Mouse (Mus musculus) embryonic facial prominence, embryonic 14.5 days (tissue): ENCODE measurements around the gene Zbtb8a. TPM values are rescaled to one million over a fixed set of nuclear protein-coding genes. Genes with fewer than 3 reads are reported as not detected.
A peak's percentile ranks its signal among the peaks of the same experiment; 100 is the strongest.

Experiments
- ATAC-seq: fragments of 200-750 bp; cut with Nextera tagmentation; 2 replicates; pipeline ENCODE4 v1.8.0; 2017; ENCODE audit warnings: low read depth, moderate number of reproducible peaks, moderate TSS enrichment
- DNase-seq: peaks from one replicate; pipeline ENCODE4 v3.0.0-alpha.2; 2015; ENCODE audit warnings: low spot score
- H3K27ac ChIP-seq: fragments of 300-500 bp; sonication (generic); replicated peaks from 2 replicates; pipeline ENCODE4 v1.5.1; 2014; ENCODE audit warnings: low read depth, mild to moderate bottlenecking, low read length, moderate library complexity
- H3K27me3 ChIP-seq: fragments of 300-500 bp; sonication (generic); replicated peaks from 2 replicates; pipeline ENCODE4 v1.6.1; 2014; ENCODE audit warnings: low read length; ENCODE audit not compliant: control insufficient read depth, insufficient read depth
- H3K36me3 ChIP-seq: fragments of 300-500 bp; sonication (generic); 2 replicates; pipeline ENCODE4 v1.6.1; 2014; ENCODE audit warnings: low read length, mixed read lengths; ENCODE audit not compliant: control insufficient read depth, insufficient read depth
- H3K4me1 ChIP-seq: fragments of 300-500 bp; sonication (generic); 2 replicates; pipeline ENCODE4 v1.6.1; 2014; ENCODE audit warnings: antibody characterized with exemption, low read length; ENCODE audit not compliant: control insufficient read depth, insufficient read depth
- H3K4me2 ChIP-seq: fragments of 300-500 bp; sonication (generic); 2 replicates; pipeline ENCODE4 v1.6.1; 2014; ENCODE audit warnings: low read depth, mild to moderate bottlenecking, low read length, moderate library complexity, mixed read lengths
- H3K4me3 ChIP-seq: fragments of 300-500 bp; sonication (generic); 2 replicates; pipeline ENCODE4 v1.5.1; 2014; ENCODE audit warnings: low read depth, mild to moderate bottlenecking, low read length
- H3K9ac ChIP-seq: fragments of 300-500 bp; sonication (generic); 2 replicates; pipeline ENCODE4 v1.6.1; 2014; ENCODE audit warnings: low read depth, mild to moderate bottlenecking, low read length, moderate library complexity, mixed read lengths
- H3K9me3 ChIP-seq: fragments of 300-500 bp; sonication (generic); 2 replicates; pipeline ENCODE4 v1.6.1; 2016; ENCODE audit warnings: low read length; ENCODE audit not compliant: control insufficient read depth
- WGBS: fragments of 180-500 bp; shearing (Covaris S2); extraction: QIAGEN DNeasy Blood & Tissue Kit; methylation state at CpG from one replicate; pipeline ENCODE4 v1.1.7; 2014; 5-methylcytosine and 5-hydroxymethylcytosine counted together
- polyA plus RNA-seq: library from polyadenylated mRNA; unstranded; fragments of >200 nt; fragmentation: Nextera tagmentation; extraction: Ambion mirVana; gene quantifications from 2 replicates; pipeline ENCODE4 v1.2.1, GENCODE M21; 2014

Gene Zbtb8a
- polyA plus RNA-seq, 1 experiment from 2014 or later: 4.6 TPM

- WGBS: 48% methylated on average over 12 of the region's 12 CpGs
Observed at GRCm38 (mm10) chr4:129394089-129394870, 16.4 kb upstream of the Zbtb8a start.

GRCm38 (mm10) chr4:129390936-129391557 lies 13.1 kb upstream of the Zbtb8a start:
- Histone ChIP-seq H3K4me3 (no peak overlapping the region), H3K4me2 (no peak overlapping the region), H3K27me3 (no peaks in the 10 kb centered on the region), H3K36me3 (no peaks in the 10 kb centered on the region), H3K9ac (no peak overlapping the region), H3K4me1 (no peaks in the 10 kb centered on the region), H3K9me3 (no peaks in the 10 kb centered on the region), H3K27ac (no peak overlapping the region)
- 86% methylated on average over 7 of the region's 7 CpGs for WGBS
- DNase-seq (no peak), ATAC-seq (no peak)

More at GRCm38 (mm10) chr4:129394089-129394870, 16.4 kb upstream of the Zbtb8a start:
- no peak for ATAC-seq
- no peak overlapping the region for H3K27ac ChIP-seq
- no peak for DNase-seq
- no peak overlapping the region for H3K4me3 ChIP-seq
- H3K36me3 ChIP-seq: no peaks in the 10 kb centered on the region
- H3K9ac ChIP-seq: no peak overlapping the region
- no peaks in the 10 kb centered on the region for H3K9me3 ChIP-seq
- H3K27me3 ChIP-seq: no peaks in the 10 kb centered on the region
- H3K4me1 ChIP-seq: no peaks in the 10 kb centered on the region
- H3K4me2 ChIP-seq: no peak overlapping the region

GRCm38 (mm10) chr4:129390216-129390743 lies 12.4 kb upstream of the Zbtb8a start:
- DNase-seq (no peak), ATAC-seq (no peak)
- Histone ChIP-seq H3K27me3 (no peaks in the 10 kb centered on the region), H3K4me3 (no peak overlapping the region), H3K27ac (no peak overlapping the region), H3K9ac (no peak overlapping the region), H3K36me3 (no peaks in the 10 kb centered on the region), H3K4me1 (no peaks in the 10 kb centered on the region), H3K9me3 (no peaks in the 10 kb centered on the region), H3K4me2 (no peak overlapping the region)
- WGBS: 75% methylated on average over 14 of the region's 14 CpGs

- Histone ChIP-seq H3K9ac (no peak overlapping the region), H3K27ac (no peak overlapping the region), H3K36me3 (no peaks in the 10 kb centered on the region), H3K27me3 (no peaks in the 10 kb centered on the region), H3K9me3 (no peaks in the 10 kb centered on the region), H3K4me3 (no peak overlapping the region), H3K4me1 (no peaks in the 10 kb centered on the region), H3K4me2 (no peak overlapping the region)
- WGBS: 84% methylated on average over 5 of the region's 5 CpGs
- ATAC-seq (no peak), DNase-seq (no peak)
Observed at GRCm38 (mm10) chr4:129388404-129388803, 10.5 kb upstream of the Zbtb8a start.

- H3K4me2 ChIP-seq: no peak overlapping the region
- no peaks in the 10 kb centered on the region for H3K9me3 ChIP-seq
- ATAC-seq: no peak
- H3K36me3 ChIP-seq: no peaks in the 10 kb centered on the region
- DNase-seq: no peak
- no peaks in the 10 kb centered on the region for H3K4me1 ChIP-seq
- 59% methylated on average over 1 of the region's 2 CpGs for WGBS
- H3K9ac ChIP-seq: no peak overlapping the region
- H3K4me3 ChIP-seq: no peak overlapping the region
- no peak overlapping the region for H3K27ac ChIP-seq
- no peaks in the 10 kb centered on the region for H3K27me3 ChIP-seq
Observed at GRCm38 (mm10) chr4:129386989-129387388, 9.1 kb upstream of the Zbtb8a start.

- no peak overlapping the region for H3K4me3 ChIP-seq
- no peak for ATAC-seq
- 86% methylated on average over 8 of the region's 8 CpGs for WGBS
Observed at GRCm38 (mm10) chr4:129386269-129386946, 8.5 kb upstream of the Zbtb8a start.

GRCm38 (mm10) chr4:129385685-129386084 lies 7.8 kb upstream of the Zbtb8a start:
- 86% methylated on average over 11 of the region's 11 CpGs for WGBS
- Histone ChIP-seq H3K9me3 (no peaks in the 10 kb centered on the region), H3K27me3 (no peaks in the 10 kb centered on the region), H3K36me3 (no peaks in the 10 kb centered on the region), H3K27ac (no peak overlapping the region), H3K4me2 (no peak overlapping the region), H3K9ac (no peak overlapping the region), H3K4me3 (no peak overlapping the region), H3K4me1 (no peaks in the 10 kb centered on the region)
- DNase-seq: no peak
- no peak for ATAC-seq

More at GRCm38 (mm10) chr4:129386269-129386946, 8.5 kb upstream of the Zbtb8a start:
- Histone ChIP-seq H3K4me2 (no peak overlapping the region), H3K27ac (no peak overlapping the region), H3K27me3 (no peaks in the 10 kb centered on the region), H3K9me3 (no peaks in the 10 kb centered on the region), H3K4me1 (no peaks in the 10 kb centered on the region), H3K36me3 (no peaks in the 10 kb centered on the region), H3K9ac (no peak overlapping the region)
- DNase-seq: no peak

- WGBS: 25% methylated on average over 6 of the region's 6 CpGs
- ATAC-seq (no peak), DNase-seq (peak; percentile 53)
- Histone ChIP-seq H3K36me3 (no peaks in the 10 kb centered on the region), H3K4me3 (no peak overlapping the region), H3K4me1 (no peaks in the 10 kb centered on the region), H3K9ac (no peak overlapping the region), H3K27ac (no peak overlapping the region), H3K27me3 (no peaks in the 10 kb centered on the region), H3K4me2 (no peak overlapping the region), H3K9me3 (no peaks in the 10 kb centered on the region)
Observed at GRCm38 (mm10) chr4:129384440-129384839, 6.5 kb upstream of the Zbtb8a start.
